Mouse (Mus musculus) kidney, postnatal 10 days (tissue): ENCODE data around the gene Ace2.

ENCODE experiments used
- DNase-seq: peaks from one replicate; pipeline ENCODE4 v3.0.0; 2021; ENCODE audit warnings: mixed read lengths

The Ace2 gene

DNA sequence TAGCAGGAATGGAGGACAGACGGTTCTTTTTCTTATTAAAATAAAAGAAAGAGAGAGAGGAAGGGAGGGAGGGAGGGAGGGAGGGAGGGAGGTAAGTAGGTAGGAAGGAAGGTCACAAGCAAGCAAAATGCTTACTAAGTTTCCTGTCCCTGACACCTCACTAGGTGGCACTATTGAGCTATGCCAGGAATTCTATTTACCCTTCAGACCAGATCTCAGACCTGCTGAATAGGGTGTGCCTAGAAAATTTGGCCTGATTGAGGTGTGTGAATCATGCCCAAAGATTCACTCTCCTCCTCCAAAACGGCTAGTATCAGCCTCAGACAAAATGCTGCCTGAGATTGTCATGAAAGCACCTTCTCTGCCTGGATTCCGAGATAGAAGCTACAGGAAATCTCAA lies 44.7 kb downstream of the Ace2 start:
- DNase-seq = peak; percentile 52

DNA sequence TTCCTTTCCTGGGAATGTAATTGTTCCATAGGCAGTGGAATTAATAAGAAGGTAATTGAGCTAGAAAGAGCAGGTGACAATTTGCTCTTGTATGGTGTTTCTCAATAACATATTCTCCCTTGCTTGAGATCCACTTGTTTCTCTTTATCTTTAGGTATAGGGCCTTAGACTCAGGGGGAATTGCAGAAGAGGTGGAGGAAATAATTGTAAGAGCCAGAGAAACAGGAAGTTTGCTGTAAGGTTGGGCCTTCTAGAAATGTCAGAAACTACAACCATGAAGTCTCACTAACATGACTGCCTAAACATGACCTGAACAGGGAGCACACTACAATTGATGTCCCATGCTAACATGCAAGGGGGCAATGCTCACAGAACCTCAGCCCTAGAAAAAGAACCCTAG lies 50.7 kb downstream of the Ace2 start:
- DNase-seq = no peak

DNA sequence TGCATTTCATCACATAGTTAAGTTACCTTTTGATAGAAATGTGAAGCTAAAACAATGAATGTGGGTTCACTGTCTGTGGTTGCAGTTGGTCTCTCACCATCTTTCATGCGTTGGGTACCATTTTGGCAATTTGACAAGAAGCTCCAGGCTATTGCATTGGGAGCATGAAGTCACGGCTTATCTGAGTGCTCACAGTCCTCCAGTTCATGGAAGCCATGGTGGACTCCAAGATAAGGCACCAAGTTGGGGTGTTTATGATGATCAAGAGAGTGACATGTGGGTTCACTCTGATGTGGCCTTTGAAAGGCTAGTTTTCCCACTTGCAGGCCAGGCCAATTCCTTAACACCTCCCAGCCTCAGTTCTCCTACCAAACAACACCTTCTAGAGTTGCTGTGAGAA lies 58.5 kb downstream of the Ace2 start:
- DNase-seq = no peak

DNA sequence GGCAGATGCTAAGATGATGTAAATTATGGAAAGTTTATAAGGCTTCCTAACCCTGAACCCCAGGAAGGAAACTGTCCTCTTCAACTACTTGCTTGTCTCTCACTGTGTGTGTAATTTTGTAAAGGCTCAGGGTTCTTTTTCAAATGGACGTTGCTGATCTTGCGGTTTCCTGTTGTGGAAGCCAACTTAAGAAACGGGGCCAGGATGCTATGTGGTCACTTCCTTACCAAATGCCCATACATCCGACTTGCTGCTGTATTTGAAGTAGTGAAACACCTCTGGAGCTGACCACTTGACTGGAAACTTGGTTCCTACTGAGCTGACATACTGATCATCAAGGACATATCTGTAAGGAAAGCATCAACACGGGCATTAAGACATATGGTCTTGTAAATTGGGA lies 61.4 kb downstream of the Ace2 start:
- no peak for DNase-seq

DNA sequence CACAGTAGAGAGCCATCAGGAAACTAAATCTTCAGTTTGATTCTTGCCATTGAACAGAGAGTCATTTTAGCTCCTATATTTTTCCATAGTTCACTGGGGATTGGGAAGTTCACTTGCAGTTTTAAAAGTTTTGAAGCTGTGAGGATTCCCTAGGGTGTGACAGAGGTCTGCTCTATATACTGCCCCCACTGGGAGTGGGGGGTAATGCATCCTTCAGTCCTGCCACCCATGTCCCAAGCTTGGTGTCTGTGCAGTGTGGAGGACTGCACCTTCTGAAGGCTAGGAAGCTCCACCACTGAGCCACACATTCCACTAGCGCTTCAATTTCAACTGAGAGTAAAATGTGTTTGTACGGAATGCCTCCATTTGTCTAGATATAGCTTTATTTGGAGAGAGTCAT lies 82.9 kb downstream of the Ace2 start:
- DNase-seq = peak; percentile 12

DNA sequence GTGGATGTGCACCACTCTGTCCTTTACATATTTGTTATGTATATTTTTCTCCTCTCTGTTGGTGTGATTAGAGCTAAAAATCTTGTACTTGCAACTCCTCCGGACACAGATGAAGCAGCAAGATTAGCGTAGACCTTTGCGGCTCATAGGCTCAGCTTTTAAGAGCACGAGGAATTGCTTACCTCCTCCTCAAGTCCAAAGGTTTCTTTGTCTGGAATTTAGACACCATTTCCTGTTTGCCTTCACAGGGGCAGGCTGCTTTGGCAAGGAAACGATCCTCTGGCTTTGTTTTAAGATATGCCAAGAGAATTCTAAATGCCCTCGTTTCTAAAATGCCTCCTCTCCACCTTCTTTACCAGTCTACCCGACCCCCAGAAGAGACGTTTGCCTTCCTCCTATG lies 94.2 kb downstream of the Ace2 start:
- peak; percentile 14 for DNase-seq
